Mouse (Mus musculus) megakaryocyte-erythroid progenitor cell, adult 5 weeks (primary cell): ENCODE data around the gene Minar1. TPM values are rescaled to one million over a fixed set of nuclear protein-coding genes. Genes with fewer than 3 reads are reported as not detected.

Experiments
- polyA plus RNA-seq: library from polyadenylated mRNA; stranded (reverse); fragments of >175 nt; gene quantifications from 2 replicates; pipeline ENCODE4 v1.2.3, GENCODE M21; 2012

Gene Minar1
- 0.01 TPM in 1 of 2 replicates, not detected in the other for polyA plus RNA-seq

DNA sequence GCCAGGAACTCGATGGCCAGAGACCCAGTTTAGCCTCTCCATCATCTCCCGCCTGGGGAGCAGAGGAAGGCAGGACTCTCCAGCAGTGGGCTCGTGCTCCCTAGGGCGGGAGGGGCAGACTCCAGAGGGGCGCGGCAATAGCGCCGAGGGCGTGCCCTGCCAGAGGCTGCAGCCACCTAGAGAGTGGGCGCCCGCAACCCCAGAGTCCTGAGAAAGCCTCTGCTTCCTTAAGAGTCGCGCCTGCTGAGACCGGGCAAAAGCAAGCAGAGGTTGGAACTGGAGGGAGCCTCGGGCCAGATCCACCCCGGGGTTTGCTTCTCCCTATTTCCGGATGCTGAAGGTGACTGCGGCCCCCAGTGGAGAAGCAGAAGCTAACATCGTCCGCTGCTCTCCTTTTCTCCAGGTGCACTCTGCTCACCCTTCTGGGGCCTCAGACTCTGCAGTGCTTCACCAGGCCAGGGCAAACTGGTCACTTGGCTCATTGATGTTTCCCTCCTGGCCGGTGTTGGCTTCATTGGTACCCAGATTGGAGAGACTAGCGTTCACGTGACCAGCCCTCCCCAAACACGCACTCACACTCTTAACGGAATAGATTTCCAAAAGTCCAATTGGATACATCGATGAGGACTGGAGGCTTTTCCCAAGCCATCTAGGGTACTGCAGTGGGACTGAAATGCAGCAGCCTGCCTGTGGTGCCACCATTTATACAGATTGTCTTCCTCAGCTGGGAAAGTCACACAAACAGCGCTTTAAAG, at the start of gene Minar1:
Gene Minar1 (minus strand): TSS at position 120 of the 755 bp plus-strand sequence.

Other genes with a start within 250 kb of the Minar1 start
- 114 and 153 TPM in 2 replicates for gene Tmed3, start 81.9 kb upstream of the Minar1 start, polyA plus RNA-seq
- gene Ankrd34c, start 115.3 kb upstream of the Minar1 start, polyA plus RNA-seq, result not detected in 2 replicates